Mouse (Mus musculus) spleen, postnatal 36 days (tissue): Measurements from ENCODE around the gene Fundc1.
A peak's percentile ranks its signal among the peaks of the same experiment; 100 is the strongest.
"Not testable (repeated sequence)": the region's sequence is repeated elsewhere in the genome, so short reads cannot be mapped to it uniquely, and the experiment has no call there.

Experiments
- DNase-seq, 2 experiments: peaks; one replicate each; pipeline ENCODE4 v3.0.0; 2022; ENCODE audit warnings: low spot score in 2 of 2, mixed read lengths in 1 of 2

Fundc1 gene

GRCm38 (mm10) chrX:17571621-17572459 lies at the start of gene Fundc1:
Fundc1 (minus strand) TSS chrX:17572325.
- DNase-seq = peak; percentile 92 to 95

- DNase-seq = no peak
These were observed 39.1 kb upstream of the Fundc1 start for GRCm38 (mm10) chrX:17611253-17611652.

DNA sequence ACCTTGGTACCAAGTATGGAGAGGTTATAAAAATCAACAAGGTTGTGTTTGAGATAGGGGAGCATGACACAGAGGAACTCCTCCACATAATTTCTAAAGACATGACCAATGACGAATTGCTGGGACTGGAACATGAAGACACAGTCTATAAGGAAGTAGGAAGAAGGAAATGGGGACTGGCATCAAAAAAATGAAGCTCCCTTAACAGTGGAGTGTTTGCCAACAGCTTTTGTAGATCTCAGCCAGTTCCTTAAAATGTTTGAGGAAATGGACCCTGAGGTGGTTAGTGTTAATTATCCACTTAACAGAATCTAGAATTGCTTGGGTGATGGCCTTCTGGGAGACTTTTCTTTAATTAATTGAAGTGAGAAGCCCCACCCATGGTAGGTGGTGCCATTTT lies 36.6 kb upstream of the Fundc1 start:
- no peak for DNase-seq

DNA sequence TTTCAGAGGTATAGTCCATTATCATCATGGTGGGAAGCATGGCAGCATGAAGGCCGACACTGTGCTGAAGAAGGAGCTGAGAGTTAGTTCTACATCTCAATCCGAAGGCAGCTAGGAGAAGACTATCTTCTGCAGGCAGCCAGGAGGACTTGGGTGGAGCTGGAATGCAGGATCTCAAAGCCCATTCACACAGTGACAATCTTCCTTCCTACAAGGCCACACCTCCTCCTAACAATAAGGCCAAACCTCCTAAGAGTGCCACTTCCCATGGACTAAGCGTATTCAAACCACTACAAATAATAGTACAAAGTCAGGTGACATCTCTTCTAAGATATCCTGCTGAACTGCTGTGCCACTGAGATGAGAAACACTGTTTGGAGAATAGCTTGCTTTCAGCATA lies 35.5 kb upstream of the Fundc1 start:
- DNase-seq = no peak

GRCm38 (mm10) chrX:17593331-17593730 lies 21.2 kb upstream of the Fundc1 start:
- DNase-seq = no peak

DNA sequence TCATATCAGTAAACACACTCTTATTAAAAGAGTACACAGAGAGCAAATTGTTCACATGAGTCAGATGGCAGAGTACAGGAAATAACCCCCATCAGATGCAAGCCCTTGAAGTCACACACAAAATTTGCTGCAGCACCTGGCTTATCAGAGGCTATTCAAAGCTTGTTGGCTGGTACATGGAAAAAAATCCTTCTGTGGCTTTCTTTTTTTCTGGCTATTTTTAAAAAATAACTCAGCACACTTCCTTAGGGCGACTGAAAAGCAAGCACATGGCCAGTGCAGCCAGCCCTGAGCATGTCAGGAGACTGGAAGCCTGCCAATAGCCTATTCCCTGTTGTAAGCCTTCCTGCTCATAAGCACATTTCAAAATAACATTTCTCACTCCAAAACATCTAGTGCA lies 18.6 kb upstream of the Fundc1 start:
- no peak for DNase-seq

DNA sequence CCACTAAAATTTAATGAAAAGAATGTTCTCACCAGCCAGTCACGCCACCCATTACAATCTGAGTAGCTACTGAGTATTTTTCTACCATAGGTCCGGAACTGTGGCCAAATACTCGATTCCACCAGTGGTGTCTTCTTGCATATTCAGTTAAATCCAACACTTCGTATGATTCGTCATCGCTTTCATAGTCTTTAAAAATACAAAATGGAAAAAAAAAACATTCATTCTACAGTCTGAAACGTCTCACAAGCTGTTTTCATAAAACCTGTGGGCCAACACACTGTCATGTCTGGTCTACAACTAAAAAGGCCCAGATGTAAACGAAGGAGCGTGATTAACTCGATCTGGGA lies 879 bp downstream of the Fundc1 start:
- no peak for DNase-seq

- no peak for DNase-seq
These were observed 3.5 kb downstream of the Fundc1 start for GRCm38 (mm10) chrX:17568670-17569069.

DNA sequence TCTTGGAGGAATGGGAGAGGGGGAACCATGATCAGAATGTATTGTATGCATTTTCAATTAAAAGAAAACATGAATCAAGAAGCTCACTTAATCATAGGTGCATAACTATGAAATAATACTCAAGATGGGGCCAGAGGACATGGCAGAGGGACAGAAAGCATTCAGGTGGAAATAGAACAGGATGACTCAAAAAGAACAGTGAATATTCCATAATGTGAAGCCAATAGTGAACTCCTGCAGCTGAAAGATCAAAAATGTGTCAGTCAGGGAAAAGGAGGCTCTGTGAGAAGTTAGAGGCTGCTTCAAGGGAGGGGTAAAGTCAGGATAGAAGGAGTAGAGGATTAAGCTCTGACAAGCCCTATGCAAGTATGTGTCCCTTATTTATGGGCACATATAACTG lies 6.4 kb downstream of the Fundc1 start:
- no peak for DNase-seq

DNA sequence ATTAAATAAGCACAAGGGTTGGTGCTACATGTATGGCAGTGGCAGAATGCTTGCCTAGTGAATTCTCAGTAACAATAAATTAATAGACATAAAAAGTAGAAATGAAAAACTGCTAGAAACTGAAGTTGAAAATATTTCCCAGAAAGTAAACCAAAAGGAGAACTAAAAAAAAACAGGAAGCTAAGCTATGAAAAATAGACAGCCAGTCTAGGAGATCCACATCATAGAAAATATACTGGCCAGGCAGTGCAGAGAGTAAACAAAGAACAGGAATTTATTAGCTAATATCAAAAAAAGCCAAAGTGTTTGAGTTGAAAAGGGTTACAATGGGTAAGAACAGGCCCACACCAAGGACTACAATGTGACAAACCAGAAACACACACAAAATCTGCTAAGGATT lies 7.4 kb downstream of the Fundc1 start:
- no peak for DNase-seq

GRCm38 (mm10) chrX:17558746-17559145 lies 13.4 kb downstream of the Fundc1 start:
- no peak for DNase-seq

GRCm38 (mm10) chrX:17554488-17554887 lies 17.6 kb downstream of the Fundc1 start:
- no peak for DNase-seq

- not testable (repeated sequence) for DNase-seq
These were observed 20.5 kb downstream of the Fundc1 start for GRCm38 (mm10) chrX:17551586-17551985.

DNA sequence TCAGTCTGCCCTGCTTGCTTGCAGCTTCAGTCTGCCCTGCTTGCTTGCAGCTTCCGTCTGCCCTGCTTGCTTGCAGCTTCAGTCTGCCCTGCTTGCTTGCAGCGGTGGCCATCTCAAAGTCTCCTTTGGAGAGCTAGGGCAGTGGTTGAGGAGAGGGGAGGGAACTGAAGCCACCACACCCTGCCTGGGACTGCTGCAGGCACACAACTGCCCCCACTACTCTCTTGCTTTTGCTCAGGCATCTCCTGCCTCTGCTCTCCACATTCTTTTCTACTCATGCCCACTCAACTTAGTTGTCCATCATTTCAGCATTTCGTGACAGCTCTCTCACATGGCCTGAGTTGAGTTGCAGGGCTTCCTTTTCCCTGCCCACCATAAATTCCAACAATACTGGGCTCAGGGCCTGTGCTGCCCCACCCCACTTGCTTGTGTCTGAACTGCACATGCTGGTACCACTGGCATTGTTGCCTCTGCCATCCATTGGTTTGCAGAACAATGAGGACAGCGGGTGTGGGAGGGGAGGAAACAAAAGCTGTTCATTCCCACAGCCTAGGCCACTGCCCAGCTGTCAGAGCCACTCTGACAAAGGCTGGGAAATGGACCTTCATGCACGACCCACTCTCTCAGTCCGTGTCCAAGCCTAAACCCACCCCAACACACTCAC lies 24.9 kb downstream of the Fundc1 start:
- DNase-seq = no peak

DNA sequence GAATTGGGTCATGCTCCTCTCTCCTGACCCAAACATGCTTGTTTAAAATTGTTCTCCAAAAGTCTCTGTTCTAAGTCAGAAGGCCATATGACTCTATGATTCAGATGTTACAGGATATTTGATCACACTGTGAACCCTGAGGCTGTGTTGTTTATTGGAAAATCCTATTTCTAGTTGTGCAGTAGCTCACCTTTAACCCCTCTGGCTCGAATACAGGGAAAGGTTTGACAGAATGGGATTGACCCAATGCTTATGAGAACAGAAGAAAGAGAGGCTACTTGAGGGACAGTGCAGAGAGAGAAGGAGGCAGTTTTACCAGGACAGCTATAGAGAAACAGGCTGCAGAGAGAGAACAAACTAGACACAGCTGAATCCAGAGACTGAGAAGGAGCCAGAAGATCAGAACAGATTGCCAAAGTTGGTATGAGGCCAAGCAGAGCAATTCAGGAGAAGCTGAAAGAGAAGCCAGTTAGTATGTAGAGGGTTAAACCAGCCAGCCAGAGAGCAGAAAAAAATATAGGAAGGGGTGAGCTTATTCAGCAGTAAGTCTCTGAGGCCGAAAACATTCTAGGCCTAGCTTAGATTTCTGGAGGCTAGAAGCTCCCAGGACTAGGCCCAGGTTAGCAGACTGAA lies 27.1 kb downstream of the Fundc1 start:
- DNase-seq = no peak

- DNase-seq = peak in 1 of 2 experiments; percentile 12
These were observed 34.4 kb downstream of the Fundc1 start for GRCm38 (mm10) chrX:17537701-17538100.

DNA sequence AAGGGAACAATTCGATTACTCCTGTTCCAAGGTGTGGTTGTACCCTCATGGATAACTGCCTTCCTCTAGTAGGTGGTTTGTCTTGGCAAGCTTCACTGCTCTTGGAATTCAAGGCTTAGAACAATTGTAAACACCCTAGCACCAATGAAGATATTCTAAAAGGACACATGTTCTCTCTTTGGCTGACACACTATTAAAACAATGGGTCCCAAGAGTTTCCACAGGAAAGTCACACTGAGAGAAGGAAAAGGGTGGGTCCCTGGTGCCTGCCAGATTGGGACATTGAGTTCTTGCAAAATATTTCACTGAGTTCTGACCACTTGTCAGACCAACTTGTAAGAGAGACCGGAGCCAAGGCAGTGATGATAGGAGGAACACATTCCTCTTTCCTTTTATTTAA lies 45.1 kb downstream of the Fundc1 start:
- DNase-seq = no peak

DNA sequence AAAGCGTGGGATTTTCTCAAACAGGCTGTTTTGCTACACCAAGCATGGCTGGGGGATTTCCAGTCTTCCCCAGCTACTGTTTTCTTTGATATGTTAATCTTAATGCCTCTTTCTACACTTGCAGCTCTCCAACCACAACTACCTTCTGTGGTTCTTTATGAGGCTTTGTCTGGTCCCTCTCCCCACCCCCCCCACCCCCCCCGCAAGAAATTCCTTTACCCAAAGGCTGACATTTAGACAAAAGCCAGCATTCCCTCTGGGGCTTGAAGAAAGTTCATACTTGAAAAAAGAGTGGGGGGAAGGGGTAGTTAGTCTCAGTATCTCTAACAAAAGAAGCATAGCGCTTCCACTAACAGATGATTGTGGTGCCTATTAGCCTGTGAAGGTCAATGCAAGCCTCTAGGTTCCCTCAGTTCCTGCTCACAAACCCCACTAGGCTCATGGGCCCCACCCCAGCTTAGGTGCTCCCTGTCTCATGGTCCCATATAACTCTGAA lies 50.9 kb downstream of the Fundc1 start:
- DNase-seq = peak in 1 of 2 experiments; percentile 1

- DNase-seq = peak in 1 of 2 experiments; percentile 1
These were observed 52.0 kb downstream of the Fundc1 start for GRCm38 (mm10) chrX:17520086-17520485.

- DNase-seq = peak in 1 of 2 experiments; percentile 0
These were observed 58.1 kb downstream of the Fundc1 start for GRCm38 (mm10) chrX:17514012-17514411.

GRCm38 (mm10) chrX:17512021-17512602 lies 60.0 kb downstream of the Fundc1 start:
- DNase-seq = no peak
